Mouse (Mus musculus) myocyte (in vitro differentiated cells): ENCODE data around the gene Ctcf. TPM values are rescaled to one million over a fixed set of nuclear protein-coding genes. Genes with fewer than 3 reads are reported as not detected.

Experiments
- H3K27me3 ChIP-seq: one replicate; pipeline ENCODE4 v1.6.1; 2011; ENCODE audit not compliant: control insufficient read depth, insufficient read depth, insufficient read length
- H3K36me3 ChIP-seq: one replicate; pipeline ENCODE4 v1.6.1; 2011; ENCODE audit not compliant: control insufficient read depth, insufficient read depth
- H3K4me2 ChIP-seq: one replicate; pipeline ENCODE4 v1.6.1; 2011; ENCODE audit warnings: low read depth, control low read depth
- H3K4me3 ChIP-seq: one replicate; pipeline ENCODE4 v1.5.1; 2011; ENCODE audit warnings: mild to moderate bottlenecking, control low read depth, moderate library complexity
- H3K79me2 ChIP-seq: one replicate; pipeline ENCODE4 v1.6.1; 2011; ENCODE audit not compliant: control insufficient read depth, insufficient read depth
- H3ac ChIP-seq: one replicate; pipeline ENCODE4 v1.6.1; 2011; ENCODE audit not compliant: control insufficient read depth, insufficient read length
- CEBPB ChIP-seq: IDR thresholded peaks from 2 replicates; pipeline ENCODE4 v1.6.1; 2011; ENCODE audit warnings: mild to moderate bottlenecking, moderate library complexity; ENCODE audit not compliant: poor library complexity, insufficient read depth, severe bottlenecking
- E2F4 ChIP-seq: IDR thresholded peaks from one replicate; pipeline ENCODE4 v1.6.1; 2011; ENCODE audit warnings: mild to moderate bottlenecking, control low read depth, moderate library complexity; ENCODE audit not compliant: insufficient read depth
- MAX ChIP-seq: IDR thresholded peaks from one replicate; pipeline ENCODE4 v1.6.1; 2011; ENCODE audit warnings: low read depth, mild to moderate bottlenecking, control low read depth
- MYOD1 ChIP-seq, 3 experiments: IDR thresholded peaks; one replicate each; pipeline ENCODE4 v1.6.1; 2011; ENCODE audit warnings: control low read depth in 2 of 3, low read depth in 2 of 3, mild to moderate bottlenecking in 2 of 3, moderate library complexity in 1 of 3; ENCODE audit not compliant: insufficient read length in 2 of 3, control insufficient read depth in 1 of 3
- MYOG ChIP-seq, 3 experiments: IDR thresholded peaks; one replicate each; pipeline ENCODE4 v1.6.1; 2011; ENCODE audit warnings: control low read depth in 2 of 3, low read depth in 2 of 3, mild to moderate bottlenecking in 2 of 3; ENCODE audit not compliant: insufficient read length in 2 of 3, control insufficient read depth in 1 of 3, insufficient read depth in 1 of 3
- POLR2A ChIP-seq: IDR thresholded peaks from one replicate; pipeline ENCODE4 v1.6.1; 2011; ENCODE audit warnings: low read depth, mild to moderate bottlenecking, control low read depth, moderate library complexity; ENCODE audit not compliant: insufficient read length
- POLR2AphosphoS2 ChIP-seq: IDR thresholded peaks from one replicate; pipeline ENCODE4 v1.6.1; 2011; ENCODE audit warnings: low read depth, control low read depth; ENCODE audit not compliant: insufficient read length
- REST ChIP-seq: IDR thresholded peaks from one replicate; pipeline ENCODE4 v1.6.1; 2011; ENCODE audit warnings: mild to moderate bottlenecking, control low read depth, moderate library complexity; ENCODE audit not compliant: insufficient read depth, insufficient read length
- SRF ChIP-seq: IDR thresholded peaks from one replicate; pipeline ENCODE4 v1.6.1; 2011; ENCODE audit warnings: low read depth; ENCODE audit not compliant: control insufficient read depth, insufficient read length
- TCF12 ChIP-seq: IDR thresholded peaks from one replicate; pipeline ENCODE4 v1.6.1; 2011; ENCODE audit warnings: mild to moderate bottlenecking, control low read depth; ENCODE audit not compliant: poor library complexity, insufficient read depth, severe bottlenecking
- TCF3 ChIP-seq: IDR thresholded peaks from one replicate; pipeline ENCODE4 v1.6.1; 2011; ENCODE audit warnings: low read depth, control low read depth; ENCODE audit not compliant: insufficient read length
- USF1 ChIP-seq: IDR thresholded peaks from one replicate; pipeline ENCODE4 v1.6.1; 2011; ENCODE audit warnings: low read depth, mild to moderate bottlenecking, control low read depth, moderate library complexity
- polyA plus RNA-seq: library from polyadenylated mRNA; unstranded; fragments of >200 nt; fragmentation: generic; extraction: Trizol; gene quantifications from one replicate; pipeline ENCODE4 v1.2.1, GENCODE M21; 2012; ENCODE audit warnings: missing spikeins

Gene Ctcf
- polyA plus RNA-seq, 1 experiment = 17.6 TPM

DNA sequence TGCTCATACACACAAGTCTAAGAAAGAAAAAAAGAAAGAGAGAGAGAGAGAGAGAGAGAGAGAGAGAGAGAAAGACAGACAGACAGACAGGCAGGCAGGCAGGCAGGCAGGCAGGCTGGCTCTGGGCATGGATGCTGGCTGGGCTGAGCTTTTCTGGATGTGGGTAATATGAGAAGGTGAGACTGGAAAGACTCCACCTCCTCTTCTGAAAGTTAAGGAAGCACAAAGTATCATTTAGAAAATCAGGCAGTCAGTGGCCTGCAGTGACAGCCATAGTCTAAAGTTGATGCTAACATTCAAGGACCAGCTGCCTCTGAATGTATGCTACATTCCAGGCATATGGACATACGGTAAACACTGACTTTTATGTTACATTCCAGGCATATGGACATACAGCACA, 11.5 kb upstream of the Ctcf start:
- H3ac ChIP-seq = no peak overlapping the region
- H3K36me3 ChIP-seq = peaks cover 5% of the 10 kb centered on the region
- H3K27me3 ChIP-seq = no peaks in the 10 kb centered on the region
- no peaks in the 10 kb centered on the region for H3K79me2 ChIP-seq
- H3K4me3 ChIP-seq = no peak overlapping the region
- H3K4me2 ChIP-seq = no peak overlapping the region
- TF ChIP-seq TCF12 (no peak), TCF3 (no peak), POLR2AphosphoS2 (no peak), MYOG (IDR thresholded peaks at IDR 0.05; ENCODE audit: control insufficient read depth in 1 of 3, insufficient read depth in 1 of 3, insufficient read length in 2 of 3, low read depth in 2 of 3) (no peak), SRF (no peak), MYOD1 (IDR thresholded peaks at IDR 0.05; ENCODE audit: control insufficient read depth in 1 of 3, insufficient read length in 2 of 3, low read depth in 2 of 3) (no peak), E2F4 (no peak), POLR2A (no peak), CEBPB (no peak)

GRCm38 (mm10) chr8:105626086-105626485, 10.3 kb upstream of the Ctcf start:
- no peak overlapping the region for H3K4me3 ChIP-seq
- no peaks in the 10 kb centered on the region for H3K27me3 ChIP-seq
- no peak overlapping the region for H3ac ChIP-seq
- H3K36me3 ChIP-seq = no peaks in the 10 kb centered on the region
- no peak for TF ChIP-seq POLR2AphosphoS2
- no peak for TF ChIP-seq TCF12
- no peak for TF ChIP-seq E2F4
- no peak for TF ChIP-seq SRF
- no peak for TF ChIP-seq POLR2A
- no peak for TF ChIP-seq CEBPB
- no peak for TF ChIP-seq MYOG (IDR thresholded peaks at IDR 0.05; ENCODE audit: control insufficient read depth in 1 of 3, insufficient read depth in 1 of 3, insufficient read length in 2 of 3, low read depth in 2 of 3)
- no peak for TF ChIP-seq TCF3
- TF ChIP-seq MAX = no peak
- TF ChIP-seq MYOD1 (IDR thresholded peaks at IDR 0.05; ENCODE audit: control insufficient read depth in 1 of 3, insufficient read length in 2 of 3, low read depth in 2 of 3) = no peak
- no peak for TF ChIP-seq REST
- no peak for TF ChIP-seq USF1
- peaks cover 3% of the 10 kb centered on the region for H3K79me2 ChIP-seq
- no peak overlapping the region for H3K4me2 ChIP-seq

- Histone ChIP-seq H3K27me3 (no peaks in the 10 kb centered on the region), H3ac (no peak overlapping the region)
- no peak for TF ChIP-seq MAX
- no peak for TF ChIP-seq USF1
- no peak for TF ChIP-seq E2F4
- no peak for TF ChIP-seq SRF
- no peak for TF ChIP-seq POLR2A
- no peak for TF ChIP-seq CEBPB
- TF ChIP-seq MYOG (IDR thresholded peaks at IDR 0.05; ENCODE audit: control insufficient read depth in 1 of 3, insufficient read depth in 1 of 3, insufficient read length in 2 of 3, low read depth in 2 of 3) = no peak
- TF ChIP-seq REST = no peak
- TF ChIP-seq MYOD1 (IDR thresholded peaks at IDR 0.05; ENCODE audit: control insufficient read depth in 1 of 3, insufficient read length in 2 of 3, low read depth in 2 of 3) = no peak
Observed at GRCm38 (mm10) chr8:105629337-105629736, 7.0 kb upstream of the Ctcf start.

DNA sequence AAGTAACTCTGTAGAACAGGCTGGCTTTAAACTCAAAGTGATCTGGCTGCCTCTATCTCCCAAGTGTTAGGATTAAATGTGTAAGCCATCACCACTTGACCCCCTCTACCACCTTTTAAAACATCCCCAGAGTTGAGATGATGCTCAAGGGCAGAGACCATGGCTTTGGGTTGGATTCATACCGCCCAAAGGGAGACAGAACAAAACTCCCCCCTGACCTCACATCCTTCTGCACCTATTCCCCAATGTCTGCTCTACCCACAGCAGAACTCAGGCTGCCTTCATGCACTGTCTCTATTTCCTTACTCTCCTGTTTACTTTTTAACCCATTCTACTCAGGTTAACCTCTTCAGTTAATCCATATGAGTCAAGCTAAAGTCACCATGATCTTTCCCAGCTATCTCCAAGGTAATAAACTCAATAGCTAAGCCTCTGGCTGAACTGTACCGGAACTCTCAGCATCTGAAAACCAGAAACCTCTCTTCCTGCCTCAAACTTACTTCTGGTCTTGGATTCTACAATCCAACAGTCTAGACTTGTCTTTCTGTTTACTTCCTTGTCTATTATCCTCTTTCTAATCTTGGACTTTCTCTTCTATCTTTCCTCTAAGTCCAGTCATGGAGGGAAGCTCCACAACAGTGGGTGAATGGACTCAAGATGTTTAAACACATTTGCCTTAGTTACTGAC, 1.5 kb upstream of the Ctcf start:
- Histone ChIP-seq H3K4me2 (peak overlapping the region; percentile 81), H3K4me3 (peak overlapping the region; percentile 63), H3K36me3 (no peaks in the 10 kb centered on the region), H3K27me3 (no peaks in the 10 kb centered on the region), H3K79me2 (peaks cover 36% of the 10 kb centered on the region), H3ac (no peak overlapping the region)
- TF ChIP-seq MAX (no peak), CEBPB (no peak), REST (no peak), SRF (no peak), TCF3 (no peak), USF1 (no peak), TCF12 (no peak), POLR2AphosphoS2 (no peak), MYOG (IDR thresholded peaks at IDR 0.05; ENCODE audit: control insufficient read depth in 1 of 3, insufficient read depth in 1 of 3, insufficient read length in 2 of 3, low read depth in 2 of 3) (no peak), POLR2A (no peak), E2F4 (no peak), MYOD1 (IDR thresholded peaks at IDR 0.05; ENCODE audit: control insufficient read depth in 1 of 3, insufficient read length in 2 of 3, low read depth in 2 of 3) (no peak)

More at GRCm38 (mm10) chr8:105629337-105629736, 7.0 kb upstream of the Ctcf start:
- H3K36me3 ChIP-seq = no peaks in the 10 kb centered on the region
- H3K79me2 ChIP-seq = peaks cover 9% of the 10 kb centered on the region
- H3K4me2 ChIP-seq = no peak overlapping the region
- no peak overlapping the region for H3K4me3 ChIP-seq

DNA sequence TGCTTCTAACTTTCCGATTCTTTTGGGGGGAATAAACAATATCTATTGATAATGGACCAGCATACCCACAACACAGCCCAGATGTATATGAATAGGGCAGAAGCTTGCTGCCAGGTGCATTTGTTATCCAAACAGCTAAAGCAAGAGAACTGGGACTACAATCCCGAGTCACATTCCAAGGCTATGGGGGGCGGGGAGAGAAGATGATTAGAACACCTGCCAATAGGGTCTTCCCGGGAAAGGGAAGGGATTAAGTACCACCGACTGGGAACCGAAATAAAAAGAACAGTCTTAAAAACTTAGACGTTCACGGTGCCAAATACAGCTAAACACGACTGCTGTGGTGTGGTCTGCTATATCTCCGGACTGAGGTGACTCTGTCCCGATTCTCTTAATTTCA, 887 bp upstream of the Ctcf start:
- Histone ChIP-seq H3K36me3 (no peaks in the 10 kb centered on the region), H3K79me2 (peaks cover 41% of the 10 kb centered on the region), H3K4me2 (peak overlapping the region; percentile 81), H3ac (peak overlapping the region; percentile 94), H3K27me3 (no peaks in the 10 kb centered on the region), H3K4me3 (peak overlapping the region; percentile 63)
- TF ChIP-seq MAX = no peak
- TF ChIP-seq USF1 = no peak
- no peak for TF ChIP-seq E2F4
- TF ChIP-seq TCF3 = no peak
- no peak for TF ChIP-seq POLR2AphosphoS2
- TF ChIP-seq TCF12 = no peak
- no peak for TF ChIP-seq MYOD1 (IDR thresholded peaks at IDR 0.05; ENCODE audit: control insufficient read depth in 1 of 3, insufficient read length in 2 of 3, low read depth in 2 of 3)
- TF ChIP-seq SRF = no peak
- no peak for TF ChIP-seq POLR2A
